Mouse (Mus musculus) kidney, postnatal 14 days (tissue): ENCODE data around the gene Cttnbp2.
A peak's percentile ranks its signal among the peaks of the same experiment; 100 is the strongest.

Source experiments
- DNase-seq: peaks from one replicate; pipeline ENCODE4 v3.0.0; 2022; ENCODE audit warnings: mixed read lengths

Cttnbp2 gene

DNA sequence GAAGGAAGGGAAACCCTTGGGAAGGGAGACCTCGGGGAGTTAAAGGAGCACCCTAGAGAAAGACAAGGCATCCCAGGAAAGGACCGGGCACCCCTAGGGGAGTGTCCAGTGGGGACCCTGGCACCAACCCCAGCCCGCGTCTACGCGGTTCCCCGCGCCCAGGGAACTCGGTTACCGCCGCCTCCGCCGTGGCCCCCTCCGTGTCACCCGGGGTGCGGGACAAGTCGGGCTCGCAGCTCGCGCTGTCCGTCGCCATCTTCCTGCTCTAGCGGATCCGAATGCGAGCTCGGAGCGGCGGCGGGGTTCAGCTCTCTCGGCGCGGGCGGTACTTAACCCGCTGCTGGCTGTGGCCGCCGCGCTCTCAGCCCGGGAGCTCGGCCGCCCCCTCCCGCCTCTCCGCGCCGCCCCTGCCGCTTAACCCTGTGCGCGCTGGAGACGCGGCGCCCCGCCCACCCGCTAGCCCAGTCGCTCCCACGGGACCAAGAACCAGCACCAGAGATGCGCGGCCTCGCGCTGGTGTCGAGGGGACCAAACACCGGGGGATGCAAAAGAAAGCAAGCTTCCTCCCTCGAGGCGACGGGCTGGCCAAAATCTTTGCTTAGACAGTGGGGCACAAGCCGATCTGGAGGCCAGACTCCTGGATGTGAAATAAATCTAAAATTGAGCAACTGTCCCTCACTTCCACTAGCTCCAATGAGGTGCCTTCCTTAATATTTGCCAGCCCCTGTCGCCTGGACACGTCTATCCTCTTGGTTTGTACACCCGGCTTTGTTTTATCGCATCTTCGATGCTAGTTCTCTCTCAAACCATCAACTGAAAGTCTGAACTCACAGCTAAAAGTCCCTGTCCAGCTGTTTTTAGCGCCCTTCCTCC, at the start of gene Cttnbp2:
Gene Cttnbp2 (minus strand): TSS at position 364 of the 873 bp plus-strand sequence.
- peak; percentile 83 for DNase-seq

DNA sequence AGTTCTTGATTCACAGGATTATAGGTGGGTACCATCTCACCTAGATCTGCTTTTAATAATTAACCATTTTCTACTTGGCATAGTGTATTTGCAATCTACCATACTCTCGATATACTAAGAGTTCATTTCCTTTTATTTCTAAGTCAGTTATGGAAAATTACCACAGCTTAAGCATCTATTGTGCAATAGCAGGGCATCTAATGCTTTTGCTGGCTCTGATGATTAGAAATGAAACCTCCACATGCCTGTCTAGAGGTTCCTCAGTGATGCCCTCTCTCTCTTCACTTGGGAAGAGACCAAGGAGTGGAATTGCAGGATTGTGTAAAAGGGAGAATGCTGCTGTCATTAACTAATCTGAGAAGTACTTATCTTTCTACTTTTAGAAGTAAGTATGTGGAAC, 44.4 kb upstream of the Cttnbp2 start:
- DNase-seq, result no peak

DNA sequence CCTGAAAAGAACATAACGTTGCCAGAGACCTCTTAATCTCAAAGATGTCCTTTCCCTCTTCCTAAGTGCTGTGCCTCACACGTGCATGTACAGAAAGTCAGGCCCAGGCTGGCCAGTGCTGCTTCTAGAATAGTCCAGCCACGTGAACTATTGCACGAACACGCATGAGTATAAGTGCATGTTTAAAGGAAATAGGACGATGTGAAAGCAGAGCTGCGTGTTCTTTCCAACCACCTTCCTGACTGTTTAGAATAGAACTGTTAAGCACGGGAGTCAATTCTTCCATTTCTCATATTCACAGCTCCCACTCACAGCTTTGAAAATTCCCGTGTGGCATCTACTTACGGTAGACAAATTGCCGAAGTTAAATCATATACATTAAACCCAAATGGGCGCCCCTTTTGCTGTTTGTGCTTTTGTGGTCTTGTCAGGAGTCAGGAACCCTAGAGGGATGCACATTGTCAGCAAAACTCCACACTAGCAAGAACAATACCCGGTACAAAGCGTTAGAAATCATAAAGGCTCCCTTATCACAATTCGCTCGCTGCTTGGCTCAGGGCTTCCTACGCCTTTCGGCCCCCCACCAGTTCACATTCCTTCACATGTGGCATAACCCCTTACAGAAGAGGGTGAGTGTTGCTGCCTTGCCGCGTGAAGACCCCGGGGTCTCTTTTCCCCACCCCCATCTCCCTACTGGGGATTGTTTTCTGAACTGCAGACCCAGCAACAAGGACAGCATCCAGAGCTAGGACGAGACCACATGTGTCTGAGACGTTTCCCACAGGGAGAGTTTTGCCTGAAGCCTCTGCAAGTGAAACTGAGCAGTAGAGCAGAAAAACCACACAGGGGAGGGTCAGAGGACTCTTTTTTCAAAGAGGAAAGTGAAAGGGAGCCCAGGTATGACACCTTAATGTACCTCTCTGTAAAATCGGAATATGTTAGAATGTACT, 33.1 kb upstream of the Cttnbp2 start:
- no peak for DNase-seq

DNA sequence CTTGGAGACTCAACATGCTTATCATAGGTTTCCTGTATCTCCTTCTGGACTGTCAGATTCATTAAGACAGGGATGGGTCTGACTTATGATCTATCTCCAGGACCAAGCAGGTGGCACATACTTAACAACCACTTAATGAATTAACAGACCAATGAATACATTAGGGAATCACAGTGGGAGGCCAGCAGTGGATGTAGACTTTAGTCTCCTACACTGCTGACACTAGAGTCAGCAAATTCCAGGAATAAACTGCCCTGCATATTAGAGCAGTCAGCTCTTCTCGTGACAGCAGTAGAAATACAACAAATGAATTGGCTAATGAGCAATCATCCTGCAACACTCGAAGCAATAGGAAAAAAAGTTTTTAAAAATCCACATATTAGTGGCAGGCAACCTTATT, 29.2 kb upstream of the Cttnbp2 start:
- peak; percentile 55 for DNase-seq

DNA sequence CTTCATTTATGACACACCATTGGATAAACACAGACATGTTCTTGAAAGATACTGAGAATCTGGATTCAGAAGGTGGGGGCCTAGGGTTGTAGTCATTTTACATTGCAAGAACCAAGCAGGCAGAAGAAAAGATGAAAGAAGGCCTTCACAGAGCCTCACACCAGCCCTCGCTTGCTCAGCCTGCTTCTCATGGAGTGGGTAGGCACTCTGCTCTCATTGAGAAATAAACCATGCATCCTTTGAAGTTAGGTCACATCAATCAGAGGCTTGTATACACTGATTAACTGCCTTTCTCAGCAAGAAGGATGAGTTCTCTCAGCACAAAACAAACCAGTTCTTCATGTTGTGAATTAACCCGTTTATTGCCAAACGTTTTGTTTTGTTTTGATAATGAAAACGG, 25.8 kb upstream of the Cttnbp2 start:
- no peak for DNase-seq

DNA sequence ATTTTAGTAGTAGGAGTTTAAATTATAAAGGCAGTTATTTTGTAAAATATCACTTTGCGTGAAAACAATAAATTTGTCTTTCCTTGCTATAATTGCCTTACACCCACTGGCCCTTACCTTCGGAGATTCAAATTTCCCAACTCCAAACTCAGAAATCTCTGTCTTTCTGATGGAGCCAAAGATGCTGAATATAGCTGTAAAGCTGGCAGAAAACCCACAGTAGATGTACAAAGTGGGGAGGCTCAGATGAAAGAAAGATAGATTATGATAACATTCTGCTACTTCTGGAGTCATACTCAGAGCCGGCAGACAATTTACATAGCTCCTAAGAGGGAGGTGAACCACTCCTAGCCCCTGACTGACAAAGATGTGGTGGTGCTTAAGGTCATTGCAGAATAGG, 15.8 kb upstream of the Cttnbp2 start:
- no peak for DNase-seq

DNA sequence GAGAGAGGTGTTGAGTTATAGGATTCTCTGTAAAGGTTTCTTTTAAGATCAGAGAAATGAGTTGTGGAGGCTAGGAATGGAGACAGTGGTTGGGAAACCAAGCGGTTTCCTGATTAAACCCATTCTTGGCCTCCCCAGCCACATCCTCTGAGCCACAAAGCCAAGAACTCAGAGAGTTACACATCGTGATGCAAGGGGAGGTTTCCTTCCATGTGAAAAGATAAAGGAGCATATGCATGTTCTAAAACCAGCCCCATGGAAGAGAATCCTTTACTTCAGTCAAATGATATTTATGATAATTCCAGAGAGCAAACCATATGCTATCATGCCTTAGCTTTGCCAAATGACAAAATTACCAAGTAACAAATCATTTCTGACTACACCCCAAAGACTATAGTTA, 3.0 kb upstream of the Cttnbp2 start:
- DNase-seq, result no peak

DNA sequence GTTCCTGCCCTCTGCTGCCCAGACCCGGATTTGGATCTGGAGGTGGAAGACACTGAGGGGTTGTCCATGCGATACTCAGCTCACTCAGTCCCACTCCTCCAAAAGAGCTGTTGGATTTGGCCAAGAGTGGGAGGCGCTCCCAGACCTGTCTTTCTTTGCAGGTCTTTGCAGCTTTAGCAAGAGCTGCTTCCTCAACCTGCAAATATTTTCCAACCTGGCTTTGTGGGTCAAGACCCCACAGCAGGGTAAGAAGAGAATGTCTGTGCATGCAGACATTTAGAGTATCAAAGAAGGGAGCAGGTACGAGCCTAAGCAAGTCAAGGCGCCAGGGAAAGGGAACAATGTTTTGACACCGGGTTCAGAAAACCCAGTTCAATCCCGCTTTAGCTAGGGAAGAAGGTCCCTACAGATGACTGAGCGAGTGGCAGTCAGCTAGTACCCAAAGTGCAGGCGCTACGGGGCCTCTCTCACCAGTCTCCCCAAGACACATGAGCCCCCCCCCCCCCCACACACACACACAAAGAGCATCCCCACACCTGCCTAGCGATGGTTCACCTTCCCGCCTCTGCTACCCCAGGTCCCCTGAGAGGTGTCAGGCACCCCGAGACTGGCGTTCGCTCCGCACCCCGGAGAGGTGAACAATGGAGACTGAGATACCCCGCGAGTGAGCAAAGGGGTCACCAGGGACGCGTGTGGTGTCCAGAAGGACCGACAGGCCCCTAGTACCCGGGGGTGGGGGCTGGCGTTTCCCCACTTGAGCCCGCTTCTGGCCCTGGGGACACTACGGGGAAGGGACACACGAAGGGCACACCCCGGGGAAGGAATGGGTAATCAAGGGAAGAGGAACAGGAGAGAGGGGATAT, 801 bp downstream of the Cttnbp2 start:
- DNase-seq, result peak; percentile 15

DNA sequence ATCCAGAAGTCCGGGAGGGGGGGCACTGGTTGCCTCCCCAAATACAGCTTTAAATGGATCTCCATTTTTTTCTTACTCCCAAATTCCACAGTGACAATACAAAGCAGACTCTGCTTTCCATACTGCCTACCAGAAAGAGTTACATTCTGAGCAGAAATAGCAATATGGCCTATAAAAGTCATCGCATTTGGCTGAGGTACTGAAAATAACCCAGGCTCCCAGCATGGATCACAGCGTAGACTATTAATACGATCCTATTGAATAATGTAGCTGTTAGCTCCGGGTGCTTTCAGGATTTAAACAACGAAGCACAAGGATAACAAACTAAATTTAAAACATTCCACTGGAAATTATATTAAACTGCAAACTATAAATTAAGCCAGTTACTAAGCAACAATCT, 2.8 kb downstream of the Cttnbp2 start:
- DNase-seq, result no peak

DNA sequence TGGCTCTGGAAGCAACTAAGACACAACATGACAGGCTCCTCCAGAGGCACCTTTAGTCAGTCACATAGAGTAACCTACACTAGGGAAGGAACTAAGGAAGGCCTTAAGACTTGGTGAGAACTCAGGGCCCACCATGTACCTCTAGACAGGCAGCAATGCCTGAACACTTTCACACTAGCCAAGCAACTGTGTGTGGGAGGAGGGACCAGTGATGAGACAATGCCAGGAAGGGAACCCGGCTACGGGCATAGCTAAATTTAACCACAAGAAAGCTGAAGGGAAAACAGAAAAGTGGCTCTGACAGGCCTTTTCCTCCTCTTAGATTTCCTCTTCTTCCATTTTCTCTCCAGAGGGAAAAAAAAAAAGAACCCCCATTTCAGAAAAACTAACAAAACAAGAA, 6.6 kb downstream of the Cttnbp2 start:
- peak; percentile 15 for DNase-seq

DNA sequence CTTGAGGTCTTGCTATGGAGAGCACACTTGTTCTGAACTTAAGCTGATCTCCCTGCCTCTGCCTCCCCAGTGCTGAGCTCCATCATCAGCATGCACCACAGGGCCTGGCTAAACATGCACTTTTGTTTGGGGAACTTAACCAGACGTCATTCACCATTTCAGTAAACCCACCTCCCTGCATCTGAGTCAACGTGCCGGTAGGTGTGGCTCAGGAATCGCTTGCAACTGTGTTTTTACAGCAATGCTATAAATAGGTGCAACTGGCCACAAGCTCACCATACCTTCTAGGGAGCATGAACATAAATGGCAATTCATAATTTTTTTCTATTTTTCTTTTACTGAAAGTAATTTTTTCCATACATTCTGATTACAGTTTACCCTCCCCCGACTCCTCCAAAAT, 14.8 kb downstream of the Cttnbp2 start:
- no peak for DNase-seq

DNA sequence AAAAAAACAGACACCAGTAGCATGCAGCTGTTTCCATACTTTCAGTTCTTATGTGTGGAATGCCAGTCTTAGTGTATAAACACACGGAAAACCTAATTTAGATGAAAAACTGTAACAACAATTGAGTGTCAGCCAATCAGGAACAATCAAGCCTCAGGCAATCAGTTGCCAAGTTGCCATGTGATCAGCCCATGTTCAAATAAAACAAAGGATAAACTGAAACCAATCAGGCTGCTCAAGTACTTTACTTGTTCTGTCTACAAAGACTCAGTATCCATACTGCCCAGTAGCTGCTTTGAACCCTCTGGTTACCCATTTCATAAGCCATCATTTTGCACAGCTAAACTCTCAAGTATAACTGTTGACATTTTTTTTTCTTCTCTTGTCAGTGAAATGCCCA, 21.7 kb downstream of the Cttnbp2 start:
- DNase-seq, result no peak

DNA sequence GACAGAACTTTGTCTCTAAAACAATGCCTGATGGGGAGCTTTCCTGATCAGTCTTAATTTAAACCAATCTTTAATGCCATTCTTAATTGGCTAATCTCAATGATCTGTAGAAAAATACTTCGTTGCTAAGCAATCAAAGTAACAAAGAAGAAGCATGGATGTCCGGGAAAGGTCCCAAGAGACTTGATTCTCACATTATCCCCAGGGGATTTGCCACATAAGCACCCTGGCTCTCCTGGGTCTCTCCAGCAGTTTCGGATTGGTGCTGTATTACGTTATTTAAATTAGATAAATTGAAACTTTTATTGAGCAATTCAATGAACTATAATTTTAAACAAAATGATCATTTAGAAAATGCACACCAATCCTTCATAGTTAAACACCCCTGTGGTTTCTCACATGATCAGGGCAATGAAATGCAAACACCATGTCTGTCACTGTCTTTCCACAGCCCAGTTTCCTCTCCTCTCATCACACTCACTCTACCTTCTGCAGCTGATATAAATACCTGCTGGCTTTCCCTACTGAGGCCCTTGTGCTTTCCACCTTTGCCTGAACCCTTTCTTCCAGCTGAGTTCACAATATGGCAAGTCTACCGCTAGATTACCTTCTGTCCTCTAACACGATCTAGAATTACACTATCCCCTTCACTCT, 22.3 kb downstream of the Cttnbp2 start:
- DNase-seq, result no peak

DNA sequence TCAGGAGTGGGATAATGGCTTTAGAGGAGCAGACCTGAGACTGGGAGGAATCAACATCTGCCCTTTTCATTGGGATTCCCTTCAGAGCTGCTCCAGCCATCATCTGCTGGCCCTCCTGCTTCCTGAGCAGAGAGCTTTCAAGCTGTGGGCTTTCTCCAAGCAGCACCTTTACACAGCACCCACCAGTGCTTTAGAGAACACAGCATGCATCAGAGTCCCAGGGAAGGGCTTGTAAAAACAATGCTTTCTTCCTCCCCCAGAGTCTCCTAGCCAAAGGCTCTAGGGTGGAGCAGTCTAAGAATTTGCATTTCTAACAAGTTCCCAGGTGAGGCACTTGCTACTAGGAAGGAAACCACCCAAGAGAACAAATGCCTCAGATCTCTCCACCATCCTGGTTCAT, 29.6 kb downstream of the Cttnbp2 start:
- no peak for DNase-seq

DNA sequence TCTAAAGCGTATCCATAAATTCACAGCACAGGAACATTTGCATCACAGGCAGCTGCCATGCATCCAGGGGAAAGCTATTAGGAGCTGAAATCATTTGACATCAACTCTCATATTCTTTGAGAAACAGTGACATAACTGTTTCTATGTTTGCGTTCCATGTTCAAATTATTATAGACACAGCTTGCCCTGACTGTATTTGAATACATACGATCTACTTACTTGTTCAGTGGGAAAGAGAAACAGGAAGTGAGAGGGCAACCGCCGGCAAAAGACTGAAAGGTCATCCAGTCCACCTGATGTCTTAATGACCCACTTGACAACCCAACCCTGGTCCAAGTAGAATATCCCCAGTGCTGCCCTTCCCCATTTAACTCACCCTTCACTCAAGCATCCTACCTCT, 30.6 kb downstream of the Cttnbp2 start:
- DNase-seq, result no peak

DNA sequence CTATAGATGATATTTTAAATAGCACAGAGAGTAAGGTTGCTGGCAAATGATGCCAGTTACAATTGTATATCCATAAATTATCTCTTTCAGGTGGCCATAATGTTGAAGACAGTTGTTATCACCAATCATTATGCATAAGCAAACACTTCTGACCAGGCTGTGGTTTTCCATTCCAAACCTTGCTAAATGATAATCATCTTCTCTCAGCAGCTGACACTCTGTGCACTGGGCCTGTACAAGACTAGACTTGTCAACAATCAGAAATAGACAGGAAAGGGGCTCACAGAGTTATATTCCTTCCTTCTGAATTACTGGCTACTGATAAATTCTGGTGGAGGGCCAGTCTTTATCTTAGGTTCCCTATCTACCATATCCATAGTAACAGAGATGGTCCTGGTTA, 32.1 kb downstream of the Cttnbp2 start:
- DNase-seq, result no peak

DNA sequence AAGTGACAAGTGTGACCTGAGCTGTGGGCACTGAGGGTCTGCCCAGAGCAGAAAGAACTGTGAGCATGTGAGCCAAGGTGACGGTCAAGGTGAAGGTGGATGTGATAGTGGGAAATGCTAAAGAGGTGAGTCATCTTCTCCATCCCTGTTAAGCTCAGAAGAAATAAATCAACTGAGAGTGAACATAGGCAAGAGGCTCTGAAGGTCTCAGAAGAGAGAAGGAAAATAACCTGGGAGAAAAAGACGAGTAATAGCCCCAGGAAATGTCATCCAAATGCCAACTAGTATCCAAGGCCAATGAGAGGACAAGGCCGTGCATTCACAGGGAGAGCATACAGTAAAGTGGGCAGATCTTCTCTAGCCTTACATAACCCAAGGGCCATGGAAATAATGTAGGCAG, 32.9 kb downstream of the Cttnbp2 start:
- DNase-seq, result no peak

DNA sequence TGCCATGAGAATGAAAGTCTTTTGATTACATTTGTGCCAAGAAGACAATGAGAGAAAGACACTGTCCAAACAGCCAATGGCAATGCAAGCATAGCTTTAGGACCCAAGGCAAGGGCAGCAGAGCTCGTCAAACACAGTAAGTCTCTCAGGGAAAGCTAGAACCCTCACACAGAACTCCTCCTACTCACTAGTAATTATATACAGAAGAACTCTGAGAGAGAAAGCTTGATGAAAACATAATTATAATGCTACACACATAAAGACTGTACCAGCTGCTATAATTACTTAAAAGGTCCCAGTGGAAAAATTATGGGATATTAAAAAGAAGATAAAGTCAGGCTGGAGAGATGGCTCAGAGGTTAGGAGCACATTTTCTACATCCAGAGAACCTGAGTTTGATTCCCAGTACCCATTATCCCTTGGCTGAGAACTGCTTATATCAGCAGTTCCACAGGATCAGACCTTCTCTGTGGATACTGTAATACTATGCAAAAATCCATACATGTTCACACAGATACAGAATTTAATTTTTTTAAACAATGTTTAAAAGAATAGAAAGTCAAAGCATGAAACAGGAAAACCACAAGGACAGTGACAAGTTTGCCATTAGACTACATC, 37.2 kb downstream of the Cttnbp2 start:
- DNase-seq, result no peak

DNA sequence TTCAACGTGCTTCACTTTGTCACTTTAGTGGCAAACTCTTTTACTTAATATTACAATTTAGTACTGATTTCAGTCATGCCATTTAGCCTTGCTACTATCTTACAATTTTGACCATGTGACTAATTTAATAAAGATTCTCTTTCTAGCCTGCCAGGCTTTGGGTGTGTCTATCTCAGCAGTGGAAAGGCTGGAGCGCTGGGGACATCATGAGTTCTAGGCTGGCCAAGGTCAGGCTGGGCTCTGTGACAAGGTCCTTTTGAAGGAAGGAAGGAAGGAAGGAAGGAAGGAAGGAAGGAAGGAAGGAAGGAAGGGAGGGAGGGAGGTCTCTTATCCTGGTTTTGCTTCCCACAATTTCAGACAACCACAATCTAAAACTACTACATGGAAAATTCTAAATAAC, 39.7 kb downstream of the Cttnbp2 start:
- no peak for DNase-seq

DNA sequence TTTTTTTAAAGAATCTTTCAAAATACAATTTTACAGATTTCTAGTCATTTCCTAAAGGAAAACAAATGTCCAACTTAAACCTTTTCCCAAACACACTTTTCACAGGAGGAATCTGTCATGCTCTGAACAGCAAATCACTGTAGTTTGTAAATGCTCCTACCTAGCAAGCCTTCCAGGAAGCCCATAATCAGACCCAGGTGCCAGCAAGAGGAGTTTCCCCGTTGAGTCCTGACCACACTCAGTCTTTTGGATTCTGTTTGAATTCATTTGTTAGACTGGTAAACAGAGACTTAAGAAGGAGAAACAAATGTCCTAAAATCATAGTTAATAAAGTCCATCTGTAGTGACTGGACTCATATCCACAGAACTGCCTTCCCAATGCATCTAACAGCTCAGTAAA, 40.1 kb downstream of the Cttnbp2 start:
- no peak for DNase-seq

DNA sequence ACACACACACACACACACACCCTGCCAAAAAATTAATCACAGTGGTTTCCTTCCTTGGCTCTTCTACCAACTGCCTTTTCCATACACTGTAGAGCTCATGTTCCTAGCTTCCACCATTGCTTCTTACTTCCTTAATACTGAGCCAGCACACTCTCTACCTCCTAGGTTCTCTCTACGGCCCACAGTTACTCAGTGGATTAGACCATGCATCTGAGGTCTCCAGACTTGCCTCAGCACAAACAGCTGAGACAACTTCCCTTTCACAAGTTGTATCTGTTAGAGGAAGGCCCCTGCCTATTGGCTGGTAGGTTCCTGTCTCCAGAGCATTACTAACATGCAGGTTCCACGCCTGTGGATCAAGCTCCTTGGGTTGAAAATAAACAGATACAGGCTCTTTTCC, 45.4 kb downstream of the Cttnbp2 start:
- no peak for DNase-seq

DNA sequence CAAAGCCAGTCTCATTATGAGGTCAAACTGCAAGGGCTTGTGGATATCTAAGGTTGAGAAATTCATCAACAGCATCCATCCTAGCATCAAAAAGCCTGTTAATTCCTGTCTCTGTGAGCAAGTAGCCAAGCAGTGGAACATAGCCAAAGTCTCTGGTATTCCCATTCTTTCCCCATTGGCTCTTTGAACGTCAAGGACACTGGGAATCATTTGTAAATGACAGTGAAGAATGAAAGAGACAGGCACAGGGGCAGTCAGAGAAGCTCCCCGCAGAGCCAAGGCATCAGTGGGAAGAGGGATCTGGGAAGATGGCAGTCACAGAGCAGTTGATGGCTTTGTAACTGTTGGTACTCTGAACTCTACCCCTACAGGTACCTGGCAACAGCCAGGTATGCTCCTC, 46.9 kb downstream of the Cttnbp2 start:
- DNase-seq, result no peak
